Mouse (Mus musculus): ENCODE results near the gene Bdkrb2. TPM values are rescaled to one million over a fixed set of nuclear protein-coding genes. Genes with fewer than 3 reads are reported as not detected.

The Bdkrb2 gene
- total RNA-seq, 2 experiments from 2014 or later: 0.58 to 0.96 TPM

Other genes starting within 250 kb of the Bdkrb2 start
- gene Tunar, start 229.4 kb upstream of the Bdkrb2 start, total RNA-seq (2021): 1 to 10 TPM; 8.7 to 9.4 TPM
- gene D430019H16Rik, start 109.4 kb upstream of the Bdkrb2 start, total RNA-seq (2021): 10 to 100 TPM; 75.0 to 80.6 TPM
- gene Bdkrb1, start 39.9 kb downstream of the Bdkrb2 start, total RNA-seq (2021): not detected
- gene Gskip, start 121.6 kb downstream of the Bdkrb2 start, total RNA-seq (2021): 10 to 100 TPM; 29.2 to 31.8 TPM
- gene Atg2b, start 122.0 kb downstream of the Bdkrb2 start, total RNA-seq (2021): 10 to 100 TPM; 50.0 to 51.2 TPM
- 1 to 10 TPM in 1 of 2 experiments, not detected in 1; 1.2 TPM for gene Ak7, start 142.8 kb downstream of the Bdkrb2 start, total RNA-seq (2021)
- gene Papola, start 221.5 kb downstream of the Bdkrb2 start, total RNA-seq (2021): 100 to 1,000 TPM; 146 to 157 TPM